Mouse (Mus musculus) neutrophil, adult 5-6 weeks (primary cell): ENCODE results near the gene Tent2. TPM values are rescaled to one million over a fixed set of nuclear protein-coding genes. Genes with fewer than 3 reads are reported as not detected.

Experiments
- total RNA-seq: library from RNA; stranded (forward); fragments of 200-1000 nt; gene quantifications from 2 replicates; pipeline ENCODE4 v1.2.3, GENCODE M21; 2017

Tent2 gene
- total RNA-seq, 1 experiment from 2014 or later: 67.7 TPM

Other genes starting within 250 kb of the Tent2 start
- gene Cmya5, start 47.7 kb downstream of the Tent2 start, total RNA-seq: 0.61 and 0.70 TPM in 2 replicates
- gene Homer1, start 107.2 kb upstream of the Tent2 start, total RNA-seq: 16.2 and 19.9 TPM in 2 replicates